Mouse (Mus musculus): ENCODE measurements at regions not wholly inside any gene's neighbourhood (a gene's known extent, or its start where the extent isn't known, plus 50 kb on each side); places are given as distances from the start of the nearest gene placed in this dataset.

GRCm38 (mm10) chr12:12701060-12701667 is 240.6 kb downstream of the Mycn start:
- H3K27ac ChIP-seq (ENCODE audit: low read length) = no peak overlapping the region
- no peak overlapping the region for H3K4me3 ChIP-seq (ENCODE audit: low read length)
- no peaks in the 10 kb centered on the region for H3K36me3 ChIP-seq (ENCODE audit: control insufficient read depth, insufficient read depth, low read length)
- no peak for ATAC-seq (ENCODE audit: low read depth)
- H3K4me2 ChIP-seq (ENCODE audit: low read depth, low read length) = no peak overlapping the region
- H3K27me3 ChIP-seq (ENCODE audit: control insufficient read depth, insufficient read depth, low read depth, low read length) = no peaks in the 10 kb centered on the region
- 79% methylated on average over 7 of the region's 7 CpGs for WGBS
- H3K9me3 ChIP-seq (ENCODE audit: control insufficient read depth, low read length) = no peaks in the 10 kb centered on the region
- H3K9ac ChIP-seq (ENCODE audit: low read length) = no peak overlapping the region
- H3K4me1 ChIP-seq (replicated peaks; ENCODE audit: control insufficient read depth, insufficient read depth, low read length) = no peaks in the 10 kb centered on the region

DNA sequence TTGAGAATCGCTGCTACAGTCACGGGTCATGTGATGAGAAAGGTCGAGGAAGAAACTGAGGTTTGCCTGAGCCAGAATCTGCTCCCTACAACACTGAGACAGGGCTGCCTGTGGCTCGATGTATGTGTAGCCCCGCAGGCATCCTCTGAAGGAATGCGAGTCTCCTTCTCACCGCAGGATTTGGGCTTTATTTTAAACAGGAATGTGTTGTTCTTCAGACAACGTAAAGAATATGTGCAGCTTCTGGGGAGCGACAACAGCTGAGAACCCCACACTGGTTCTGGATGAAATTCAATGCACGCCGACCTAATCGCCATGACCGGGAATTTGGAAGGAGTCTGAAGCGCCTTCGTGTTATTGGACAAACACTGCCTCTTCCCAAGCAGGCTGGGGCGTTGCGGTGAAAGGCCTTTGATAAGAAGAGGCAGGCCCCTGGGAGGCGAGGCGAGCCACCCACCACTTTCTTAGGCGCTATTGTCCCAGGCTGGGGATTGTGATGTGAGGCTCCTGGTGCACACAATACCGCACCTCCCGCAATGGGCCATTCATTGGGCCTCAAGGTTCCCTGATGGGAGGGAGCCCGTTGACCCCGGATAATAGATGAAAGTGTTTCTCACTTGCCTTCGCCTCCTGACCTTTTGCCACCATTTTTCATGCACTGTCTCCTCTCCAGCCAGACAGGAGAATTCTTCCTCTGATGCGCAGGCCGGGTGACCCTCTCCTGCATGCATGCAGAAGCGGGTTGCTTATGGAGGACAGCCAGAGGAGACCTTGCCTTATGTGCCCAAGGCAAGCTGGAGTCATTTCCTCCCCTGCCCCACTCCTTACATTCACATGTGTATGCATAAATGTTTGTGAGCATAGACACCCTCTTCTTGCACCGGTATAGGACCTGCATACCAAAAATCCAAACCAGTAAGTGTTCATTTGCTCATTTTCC is 247.6 kb downstream of the Mycn start:
- Histone ChIP-seq H3K4me1 (replicated peaks; ENCODE audit: control insufficient read depth, insufficient read depth, low read length) (peaks cover 3% of the 10 kb centered on the region), H3K27me3 (ENCODE audit: control insufficient read depth, insufficient read depth, low read depth, low read length) (no peaks in the 10 kb centered on the region), H3K27ac (ENCODE audit: low read length) (no peak overlapping the region), H3K9ac (ENCODE audit: low read length) (no peak overlapping the region), H3K36me3 (ENCODE audit: control insufficient read depth, insufficient read depth, low read length) (no peaks in the 10 kb centered on the region), H3K4me2 (ENCODE audit: low read depth, low read length) (peak overlapping the region; percentile 30), H3K4me3 (ENCODE audit: low read length) (no peak overlapping the region), H3K9me3 (ENCODE audit: control insufficient read depth, low read length) (no peaks in the 10 kb centered on the region)
- 17% methylated on average over 29 of the region's 29 CpGs for WGBS
- ATAC-seq (ENCODE audit: low read depth) = no peak

- no peak overlapping the region for H3K27ac ChIP-seq (ENCODE audit: low read length)
- no peak overlapping the region for H3K4me3 ChIP-seq (ENCODE audit: low read length)
- H3K4me2 ChIP-seq (ENCODE audit: low read depth, low read length) = no peak overlapping the region
- no peaks in the 10 kb centered on the region for H3K9me3 ChIP-seq (ENCODE audit: control insufficient read depth, low read length)
- 48% methylated on average over 2 of the region's 2 CpGs for WGBS
- H3K36me3 ChIP-seq (ENCODE audit: control insufficient read depth, insufficient read depth, low read length) = no peaks in the 10 kb centered on the region
- no peaks in the 10 kb centered on the region for H3K27me3 ChIP-seq (ENCODE audit: control insufficient read depth, insufficient read depth, low read depth, low read length)
- ATAC-seq (ENCODE audit: low read depth) = no peak
- no peak overlapping the region for H3K9ac ChIP-seq (ENCODE audit: low read length)
- H3K4me1 ChIP-seq (replicated peaks; ENCODE audit: control insufficient read depth, insufficient read depth, low read length) = peaks cover 3% of the 10 kb centered on the region; the same call in 1 of the 2 replicates
These were observed 254.3 kb downstream of the Mycn start for GRCm38 (mm10) chr12:12687376-12687775.

GRCm38 (mm10) chr12:12685217-12685522 is 256.5 kb downstream of the Mycn start:
- Histone ChIP-seq H3K36me3 (ENCODE audit: control insufficient read depth, insufficient read depth, low read length) (no peaks in the 10 kb centered on the region), H3K4me2 (ENCODE audit: low read depth, low read length) (no peak overlapping the region), H3K27me3 (ENCODE audit: control insufficient read depth, insufficient read depth, low read depth, low read length) (no peaks in the 10 kb centered on the region), H3K4me3 (ENCODE audit: low read length) (no peak overlapping the region), H3K9me3 (ENCODE audit: control insufficient read depth, low read length) (no peaks in the 10 kb centered on the region), H3K27ac (ENCODE audit: low read length) (no peak overlapping the region), H3K4me1 (replicated peaks; ENCODE audit: control insufficient read depth, insufficient read depth, low read length) (peaks cover 9% of the 10 kb centered on the region), H3K9ac (ENCODE audit: low read length) (no peak overlapping the region)
- ATAC-seq (ENCODE audit: low read depth) = no peak
- WGBS = 37% methylated on average over 7 of the region's 7 CpGs

- no peak overlapping the region for H3K27ac ChIP-seq (ENCODE audit: low read length)
- ATAC-seq (ENCODE audit: low read depth) = no peak
- H3K36me3 ChIP-seq (ENCODE audit: control insufficient read depth, insufficient read depth, low read length) = no peaks in the 10 kb centered on the region
- no peak overlapping the region for H3K4me2 ChIP-seq (ENCODE audit: low read depth, low read length)
- H3K27me3 ChIP-seq (ENCODE audit: control insufficient read depth, insufficient read depth, low read depth, low read length) = no peaks in the 10 kb centered on the region
- H3K4me3 ChIP-seq (ENCODE audit: low read length) = no peak overlapping the region
- 41% methylated on average over 16 of the region's 16 CpGs for WGBS
- H3K9me3 ChIP-seq (ENCODE audit: control insufficient read depth, low read length) = no peaks in the 10 kb centered on the region
- H3K4me1 ChIP-seq (replicated peaks; ENCODE audit: control insufficient read depth, insufficient read depth, low read length) = peaks cover 11% of the 10 kb centered on the region
- H3K9ac ChIP-seq (ENCODE audit: low read length) = no peak overlapping the region
These were observed 257.1 kb downstream of the Mycn start for GRCm38 (mm10) chr12:12684481-12685216.

DNA sequence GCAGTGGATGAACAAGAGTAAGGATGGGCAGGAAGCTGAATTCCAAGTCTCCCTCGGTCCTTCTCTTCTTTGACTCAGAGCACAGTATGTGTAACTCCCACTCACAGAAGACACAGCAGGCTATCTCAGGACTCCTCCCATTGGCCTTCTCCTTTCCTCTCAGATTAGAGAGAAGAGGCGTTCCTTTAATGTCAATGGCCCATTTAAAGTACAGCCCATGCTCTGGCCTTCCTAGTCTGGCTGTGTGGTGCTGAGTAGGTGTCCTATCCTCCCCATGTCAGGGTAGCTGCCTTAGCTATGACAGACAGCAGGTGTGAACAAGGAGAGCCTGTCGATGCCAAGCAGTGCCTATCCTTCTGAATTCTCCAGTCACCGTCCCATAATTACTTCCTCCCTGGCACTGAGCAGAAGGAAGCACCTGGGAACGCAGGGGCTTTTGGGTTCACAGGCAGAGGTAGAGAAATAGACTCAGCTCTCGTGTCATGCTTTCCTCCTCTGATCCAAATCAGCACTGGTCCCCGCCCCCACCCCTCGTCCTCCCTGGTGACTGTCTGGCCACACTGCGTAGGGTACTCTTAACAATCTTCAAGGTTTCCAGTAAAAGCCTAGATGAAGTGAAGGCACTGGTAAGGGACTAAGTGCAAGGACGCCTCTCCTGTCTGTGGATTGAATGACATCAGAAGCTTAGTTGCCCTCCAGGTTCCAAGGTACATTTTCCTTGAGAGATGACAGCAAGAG is 257.8 kb downstream of the Mycn start:
- no peak for ATAC-seq (ENCODE audit: low read depth)
- H3K27ac ChIP-seq (ENCODE audit: low read length) = no peak overlapping the region
- H3K27me3 ChIP-seq (ENCODE audit: control insufficient read depth, insufficient read depth, low read depth, low read length) = no peaks in the 10 kb centered on the region
- no peak overlapping the region for H3K4me3 ChIP-seq (ENCODE audit: low read length)
- no peaks in the 10 kb centered on the region for H3K9me3 ChIP-seq (ENCODE audit: control insufficient read depth, low read length)
- no peak overlapping the region for H3K4me2 ChIP-seq (ENCODE audit: low read depth, low read length)
- H3K9ac ChIP-seq (ENCODE audit: low read length) = no peak overlapping the region
- peaks cover 11% of the 10 kb centered on the region for H3K4me1 ChIP-seq (replicated peaks; ENCODE audit: control insufficient read depth, insufficient read depth, low read length)
- WGBS = 58% methylated on average over 10 of the region's 10 CpGs
- no peaks in the 10 kb centered on the region for H3K36me3 ChIP-seq (ENCODE audit: control insufficient read depth, insufficient read depth, low read length)

DNA sequence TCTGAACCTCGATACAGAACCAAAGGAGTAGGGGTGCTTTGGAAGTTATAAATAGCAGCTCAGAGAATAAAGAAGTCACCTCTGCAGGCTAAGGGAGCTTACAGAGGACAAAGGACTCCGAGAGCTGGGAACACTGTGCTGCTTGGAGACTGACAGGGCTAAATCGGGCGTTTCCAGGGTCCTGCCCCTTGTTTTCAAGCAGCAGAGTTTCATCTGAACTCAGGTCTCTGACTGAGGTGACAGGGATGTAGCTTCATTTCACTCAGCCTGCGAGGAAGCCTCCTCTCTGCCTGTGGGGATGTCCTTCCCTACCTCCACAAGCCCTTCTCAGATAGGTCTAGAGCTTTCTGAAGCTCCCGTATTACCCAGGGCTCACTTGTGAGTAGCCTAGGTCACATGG is 260.6 kb downstream of the Mycn start:
- Histone ChIP-seq H3K27ac (ENCODE audit: low read length) (peak overlapping the region; percentile 47; the same call in 1 of the 2 replicates), H3K36me3 (ENCODE audit: control insufficient read depth, insufficient read depth, low read length) (no peaks in the 10 kb centered on the region), H3K9ac (ENCODE audit: low read length) (no peak overlapping the region; the same call in 1 of the 2 replicates)

GRCm38 (mm10) chr12:12680371-12680921 is 261.3 kb downstream of the Mycn start:
- Histone ChIP-seq H3K27me3 (ENCODE audit: control insufficient read depth, insufficient read depth, low read depth, low read length) (no peaks in the 10 kb centered on the region), H3K36me3 (ENCODE audit: control insufficient read depth, insufficient read depth, low read length) (no peaks in the 10 kb centered on the region), H3K4me2 (ENCODE audit: low read depth, low read length) (peak overlapping the region; percentile 49), H3K9ac (ENCODE audit: low read length) (peak overlapping the region; percentile 53), H3K27ac (ENCODE audit: low read length) (peak overlapping the region; percentile 47; the same call in 1 of the 2 replicates), H3K9me3 (ENCODE audit: control insufficient read depth, low read length) (no peaks in the 10 kb centered on the region), H3K4me3 (ENCODE audit: low read length) (peak overlapping the region; percentile 26), H3K4me1 (replicated peaks; ENCODE audit: control insufficient read depth, insufficient read depth, low read length) (peaks cover 11% of the 10 kb centered on the region)
- WGBS = 15% methylated on average over 14 of the region's 14 CpGs
- peak; percentile 78 for ATAC-seq (ENCODE audit: low read depth)

More for the DNA sequence above, 260.6 kb downstream of the Mycn start:
- peaks cover 11% of the 10 kb centered on the region for H3K4me1 ChIP-seq (replicated peaks; ENCODE audit: control insufficient read depth, insufficient read depth, low read length)
- no peak for ATAC-seq (ENCODE audit: low read depth)
- H3K9me3 ChIP-seq (ENCODE audit: control insufficient read depth, low read length) = no peaks in the 10 kb centered on the region
- WGBS = 34% methylated on average over 6 of the region's 6 CpGs
- H3K27me3 ChIP-seq (ENCODE audit: control insufficient read depth, insufficient read depth, low read depth, low read length) = no peaks in the 10 kb centered on the region
- peak overlapping the region; percentile 26; the same call in 1 of the 2 replicates for H3K4me3 ChIP-seq (ENCODE audit: low read length)
- peak overlapping the region; percentile 49 for H3K4me2 ChIP-seq (ENCODE audit: low read depth, low read length)

Measured in lung, embryonic 16.5 days (tissue).